Mouse (Mus musculus) kidney, adult 2 months (tissue): ENCODE measurements at regions not wholly inside any gene's neighbourhood (a gene's known extent, or its start where the extent isn't known, plus 50 kb on each side); places are given as distances from the start of the nearest gene placed in this dataset.

Source experiments
- CTCF ChIP-seq: fragments of 200-500 bp; conservative IDR thresholded peaks from 2 replicates; pipeline ENCODE4 v1.5.1; 2011; ENCODE audit warnings: low read depth, mild to moderate bottlenecking, control low read depth, low read length, moderate library complexity, mixed read lengths; ENCODE audit not compliant: insufficient read depth, insufficient read length
- POLR2A ChIP-seq: fragments of 200-500 bp; IDR thresholded peaks from one replicate; pipeline ENCODE4 v1.6.1; 2011; ENCODE audit warnings: low read depth, low read length, control low read depth

- TF ChIP-seq POLR2A, result no peak
- TF ChIP-seq CTCF, result no peak
Measured at GRCm38 (mm10) chr8:86192262-86192661, 351.5 kb downstream of the Phkb start.
